In the genomic region with DNA sequence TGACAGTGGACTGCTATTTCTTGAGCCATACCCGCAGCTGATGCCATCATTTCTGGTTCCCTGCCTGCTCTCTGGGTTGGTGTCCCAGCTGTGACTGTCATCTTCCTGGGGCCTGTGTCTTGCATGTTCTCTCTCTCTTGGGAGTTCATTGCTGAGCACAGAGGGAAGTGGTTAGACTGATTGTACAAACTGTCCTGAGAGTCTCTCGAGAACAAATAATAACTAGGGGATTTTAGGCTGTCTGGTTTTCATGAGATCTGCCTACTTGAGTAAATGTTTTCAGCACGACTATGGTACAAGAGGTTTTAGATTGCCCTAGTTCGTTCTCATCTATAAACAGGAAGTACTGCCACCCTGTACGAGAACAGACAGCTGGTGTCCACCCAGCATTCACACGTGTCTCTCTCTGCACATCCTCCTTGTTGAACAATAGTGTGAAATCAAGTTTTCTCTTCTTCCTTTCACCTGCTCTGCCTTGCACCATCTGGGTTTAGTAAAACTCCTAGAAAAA, we compare ENCODE assay signal across 9 mouse cellular contexts. TPM values are rescaled to one million over a fixed set of nuclear protein-coding genes. Genes with fewer than 3 reads are reported as not detected.
DNase-seq lines count a peak whose midpoint lies in the region; ATAC-seq lines count a peak whose summit lies in the region.
"Had no signal": no experiment of that assay in that cellular context is flagged by ENCODE, and none has a peak within 500 bp of the region (broad histone marks: within the 10 kb centered on the region; RNA-seq: fewer than 3 reads in every experiment).

No protein-coding gene starts in this region.

- intact Hi-C loops in heart, postnatal 10 days (cut with DNase I), result no loop called here

- ATAC-seq in neutrophil, adult 5-6 weeks (ENCODE audit: extremely low read depth, insufficient number of reproducible peaks, low FRiP score, poor library complexity, severe bottlenecking), result peak; percentile 83

- peak; percentile 31 for DNase-seq in gastrocnemius, postnatal 25 days
- DNase-seq in gastrocnemius, adult 18-20 months (ENCODE audit: low spot score), result no peak
- peak; percentile 83 for DNase-seq in A20 (ENCODE audit: low read depth, low spot score)
- DNase-seq in heart, postnatal 10 days, result peak; percentile 15 to 25
- no peak for DNase-seq in adrenal gland, postnatal 36 days
- no peak for DNase-seq in c-Kit-positive CD71-positive TER-119-positive erythroid progenitor cells, embryonic 14.5 days (ENCODE audit: low spot score)
- no peak for DNase-seq in retina, postnatal 1 day
- DNase-seq: cerebellum, postnatal 25 days had no signal

RNA-seq across cellular contexts. Expression of a gene that starts 15.9 kb away (rescaled TPM):
- total RNA-seq in gastrocnemius, postnatal 25 days (2021), result 10 to 100 TPM in 1 of 2 experiments, 1 to 10 TPM in 1; 8.2 to 10.8 TPM
- 1 to 10 TPM; 5.1 to 6.2 TPM for total RNA-seq in gastrocnemius, adult 18-20 months (2021)
- 10 to 100 TPM; 25.9 to 30.9 TPM for total RNA-seq in heart, postnatal 10 days (2021)
- total RNA-seq in neutrophil, adult 5-6 weeks (2017), result not detected in 2 replicates
- 10 to 100 TPM; 28.7 to 41.5 TPM for total RNA-seq in adrenal gland, postnatal 36 days (2021)

RNA-seq across cellular contexts. Expression of a gene that starts 51.6 kb away (rescaled TPM):
- 1 to 10 TPM; 4.9 to 5.1 TPM for total RNA-seq in gastrocnemius, postnatal 25 days (2021)
- total RNA-seq in gastrocnemius, adult 18-20 months (2021), result 1 to 10 TPM; 6.2 TPM
- total RNA-seq in heart, postnatal 10 days (2021), result 10 to 100 TPM; 15.0 to 15.7 TPM
- 60.7 and 62.0 TPM in 2 replicates for total RNA-seq in neutrophil, adult 5-6 weeks (2017)
- total RNA-seq in adrenal gland, postnatal 36 days (2021), result 10 to 100 TPM; 39.7 to 64.5 TPM

Comparison
In these comparisons a context has a peak if more than half of its experiments do, and no peak if none do; other contexts are left out.
1. DNase-seq: peak in gastrocnemius, postnatal 25 days (single experiment), A20 (single experiment) and heart, postnatal 10 days (2 of 2); none in gastrocnemius, adult 18-20 months (single experiment), adrenal gland, postnatal 36 days (0 of 2), c-Kit-positive CD71-positive TER-119-positive erythroid progenitor cells, embryonic 14.5 days (single experiment) and retina, postnatal 1 day (single experiment).